Mouse (Mus musculus) CH12.LX (cell line): ENCODE measurements at regions not wholly inside any gene's neighbourhood (a gene's known extent, or its start where the extent isn't known, plus 50 kb on each side); places are given as distances from the start of the nearest gene placed in this dataset.

ENCODE experiments used
- DNase-seq: peaks from one replicate; pipeline ENCODE4 v3.0.0-alpha.2; 2013; ENCODE audit errors: extremely low read depth
- H3K27ac ChIP-seq: 2 replicates; pipeline ENCODE4 v1.5.1; 2012; ENCODE audit warnings: low read depth, mild to moderate bottlenecking, control low read depth, moderate library complexity; ENCODE audit not compliant: insufficient read depth
- H3K27me3 ChIP-seq: replicated peaks from 2 replicates; pipeline ENCODE3; 2012; ENCODE audit warnings: inconsistent platforms
- H3K36me3 ChIP-seq, 2 experiments: replicated peaks in 1 of 2; 2 replicates each; pipeline versions ENCODE3 to v1.6.1; 2012; ENCODE audit warnings: inconsistent platforms in 1 of 2, low read length in 1 of 2, mild to moderate bottlenecking in 1 of 2, mixed read lengths in 1 of 2, moderate library complexity in 1 of 2; ENCODE audit not compliant: control insufficient read depth in 1 of 2, insufficient read depth in 1 of 2
- H3K4me1 ChIP-seq, 2 experiments: 2 replicates each; pipeline ENCODE4 v1.6.1; 2012; ENCODE audit warnings: inconsistent platforms in 1 of 2, moderate library complexity in 1 of 2; ENCODE audit not compliant: insufficient read depth in 2 of 2, control insufficient read depth in 1 of 2
- H3K4me2 ChIP-seq: 2 replicates; pipeline ENCODE4 v1.6.1; 2012; ENCODE audit warnings: low read depth, mild to moderate bottlenecking, control low read depth; ENCODE audit not compliant: poor library complexity, insufficient read depth, severe bottlenecking
- H3K4me3 ChIP-seq, 3 experiments: fragments of 150-350 bp in 1 of 3; sonication (generic) in 1 of 3; replicated peaks in 1 of 3; 2 replicates each; pipeline versions ENCODE3 to v1.5.1; 2011 to 2012; ENCODE audit warnings: low read depth in 2 of 3, low read length in 2 of 3, mild to moderate bottlenecking in 2 of 3, moderate library complexity in 2 of 3, control low read depth in 1 of 3, improper control_type of control experiment in 1 of 3, inconsistent platforms in 1 of 3, mixed read lengths in 1 of 3; ENCODE audit not compliant: poor library complexity in 1 of 3
- H3K79me2 ChIP-seq: replicated peaks from 2 replicates; pipeline ENCODE4 v1.6.1; 2012; ENCODE audit warnings: mild to moderate bottlenecking, moderate library complexity; ENCODE audit not compliant: control insufficient read depth, poor library complexity, insufficient read depth, severe bottlenecking; ENCODE audit errors: extremely low read depth
- H3K9ac ChIP-seq: 2 replicates; pipeline ENCODE4 v1.6.1; 2012; ENCODE audit warnings: low read depth, mild to moderate bottlenecking, control low read depth, moderate library complexity; ENCODE audit not compliant: insufficient read depth
- H3K9me3 ChIP-seq: replicated peaks from 2 replicates; pipeline ENCODE3; 2012; ENCODE audit warnings: low read length, inconsistent platforms, mixed read lengths
- CHD2 ChIP-seq: IDR thresholded peaks from 2 replicates; pipeline ENCODE4 v1.6.1; 2011; ENCODE audit warnings: low read length, improper control_type of control experiment
- CTCF ChIP-seq, 2 experiments: IDR thresholded peaks in 1 of 2; conservative IDR thresholded peaks in 1 of 2; 2 replicates each; pipeline ENCODE4 v1.5.1; 2011 to 2012; ENCODE audit warnings: low read depth in 2 of 2, low read length in 2 of 2, improper control_type of control experiment in 1 of 2, inconsistent platforms in 1 of 2, mild to moderate bottlenecking in 1 of 2, moderate library complexity in 1 of 2
- EP300 ChIP-seq: IDR thresholded peaks from 2 replicates; pipeline ENCODE4 v1.6.1; 2011; ENCODE audit warnings: low read length, improper control_type of control experiment
- ETS1 ChIP-seq: conservative IDR thresholded peaks from 2 replicates; pipeline ENCODE4 v1.6.1; 2012; ENCODE audit warnings: low read depth, mild to moderate bottlenecking, inconsistent platforms, low read length, improper control_type of control experiment, moderate library complexity
- GABPA ChIP-seq: IDR thresholded peaks from 2 replicates; pipeline ENCODE4 v1.6.1; 2012; ENCODE audit warnings: low read depth, low read length, improper control_type of control experiment, inconsistent platforms; ENCODE audit not compliant: insufficient replicate concordance
- IRF4 ChIP-seq: IDR thresholded peaks from 2 replicates; pipeline ENCODE4 v1.6.1; 2014; ENCODE audit warnings: low read depth, mild to moderate bottlenecking, inconsistent platforms, low read length, improper control_type of control experiment
- JUN ChIP-seq: IDR thresholded peaks from 2 replicates; pipeline ENCODE4 v1.6.1; 2011; ENCODE audit warnings: low read depth, mild to moderate bottlenecking, low read length, improper control_type of control experiment, moderate library complexity; ENCODE audit not compliant: insufficient read depth
- MAX ChIP-seq: IDR thresholded peaks from 2 replicates; pipeline ENCODE4 v1.6.1; 2011; ENCODE audit warnings: low read length, improper control_type of control experiment
- MAZ ChIP-seq: IDR thresholded peaks from 2 replicates; pipeline ENCODE4 v1.6.1; 2012; ENCODE audit warnings: low read depth, mild to moderate bottlenecking, inconsistent platforms, low read length, improper control_type of control experiment, moderate library complexity
- MEF2A ChIP-seq: IDR thresholded peaks from 2 replicates; pipeline ENCODE4 v1.6.1; 2014; ENCODE audit warnings: low read depth, mild to moderate bottlenecking, inconsistent platforms, low read length, improper control_type of control experiment, borderline replicate concordance
- MXI1 ChIP-seq: IDR thresholded peaks from 2 replicates; pipeline ENCODE4 v1.6.1; 2011; ENCODE audit warnings: mild to moderate bottlenecking, low read depth, low read length, improper control_type of control experiment
- MYC ChIP-seq: IDR thresholded peaks from 2 replicates; pipeline ENCODE4 v1.6.1; 2011; ENCODE audit warnings: low read depth, mild to moderate bottlenecking, improper control_type of control experiment, low read length
- NRF1 ChIP-seq: IDR thresholded peaks from 2 replicates; pipeline ENCODE4 v1.6.1; 2014; ENCODE audit warnings: low read depth, mild to moderate bottlenecking, inconsistent platforms, low read length, improper control_type of control experiment, moderate library complexity
- POLR2AphosphoS2 ChIP-seq: IDR thresholded peaks from 2 replicates; pipeline ENCODE4 v1.6.1; 2011; ENCODE audit warnings: low read depth, low read length, improper control_type of control experiment
- SIN3A ChIP-seq: IDR thresholded peaks from 2 replicates; pipeline ENCODE4 v1.6.1; 2012; ENCODE audit warnings: low read length, improper control_type of control experiment, inconsistent platforms
- SMC3 ChIP-seq: IDR thresholded peaks from 2 replicates; pipeline ENCODE4 v1.6.1; 2011; ENCODE audit warnings: low read depth, low read length, improper control_type of control experiment
- TBP ChIP-seq: conservative IDR thresholded peaks from 2 replicates; pipeline ENCODE4 v1.6.1; 2011; ENCODE audit warnings: low read depth, low read length, improper control_type of control experiment
- UBTF ChIP-seq: IDR thresholded peaks from 2 replicates; pipeline ENCODE4 v1.6.1; 2012; ENCODE audit warnings: low read depth, mild to moderate bottlenecking, inconsistent platforms, low read length, improper control_type of control experiment, moderate library complexity
- USF1 ChIP-seq: IDR thresholded peaks from 2 replicates; pipeline ENCODE4 v1.6.1; 2014; ENCODE audit warnings: low read depth, mild to moderate bottlenecking, inconsistent platforms, low read length, improper control_type of control experiment
- ZC3H11A ChIP-seq: IDR thresholded peaks from 2 replicates; pipeline ENCODE4 v1.6.1; 2012; ENCODE audit warnings: low read depth, mild to moderate bottlenecking, inconsistent platforms, low read length, improper control_type of control experiment
- dilution Hi-C: fragments of 300-500 bp; cut with MboI; formaldehyde crosslinking; loops from 2 replicates; pipeline ENCODE4 v1.14.3; 2020; ENCODE audit warnings: low sequenced_read_pairs; ENCODE audit not compliant: extremely low pct_unique_long_range_greater_than_20kb, extremely low pct_ligation_motif_present
- in situ Hi-C: fragments of 300-500 bp; cut with MboI; formaldehyde crosslinking; loops from 3 replicates; pipeline ENCODE4 v1.14.3; 2019; ENCODE audit warnings: low sequenced_read_pairs, low pct_ligation_motif_present, low pct_unique_long_range_greater_than_20kb, mixed read lengths

- dilution Hi-C loops (no loop called here), in situ Hi-C loops (no loop called here)
- no peaks in the 10 kb centered on the region for H3K36me3 ChIP-seq
- DNase-seq = peak; percentile 3
- H3K27ac ChIP-seq = no peak overlapping the region
- H3K9ac ChIP-seq = no peak overlapping the region
- H3K79me2 ChIP-seq = no peaks in the 10 kb centered on the region
- no peak overlapping the region for H3K4me3 ChIP-seq
- H3K27me3 ChIP-seq = no peaks in the 10 kb centered on the region
- no peaks in the 10 kb centered on the region for H3K4me1 ChIP-seq
- H3K4me2 ChIP-seq = no peak overlapping the region
- H3K9me3 ChIP-seq = no peaks in the 10 kb centered on the region
- TF ChIP-seq SIN3A = no peak
- no peak for TF ChIP-seq TBP
- TF ChIP-seq, all 38 proteins: peak for 0
Observed at GRCm38 (mm10) chr13:34424921-34425320, 79.9 kb upstream of the Slc22a23 start.

- Histone ChIP-seq H3K9ac (no peak overlapping the region), H3K27me3 (no peaks in the 10 kb centered on the region), H3K9me3 (no peaks in the 10 kb centered on the region), H3K4me2 (no peak overlapping the region), H3K4me3 (no peak overlapping the region), H3K4me1 (no peaks in the 10 kb centered on the region), H3K36me3 (no peaks in the 10 kb centered on the region), H3K27ac (no peak overlapping the region), H3K79me2 (no peaks in the 10 kb centered on the region)
- no peak for DNase-seq
- in situ Hi-C loops = no loop called here
- TF ChIP-seq MAX = no peak
- no peak for TF ChIP-seq MXI1
- dilution Hi-C loops = no loop called here
Observed at GRCm38 (mm10) chr13:34421644-34422043, 76.7 kb upstream of the Slc22a23 start.

- no peak for DNase-seq
- TF ChIP-seq USF1 = no peak
- TF ChIP-seq MEF2A = no peak
- no peak for TF ChIP-seq EP300
- no peak for TF ChIP-seq GABPA
- TF ChIP-seq JUN = no peak
- TF ChIP-seq MAZ = no peak
- TF ChIP-seq ETS1 = no peak
- TF ChIP-seq SMC3 = no peak
- no peak for TF ChIP-seq UBTF
- no peak for TF ChIP-seq CTCF (conservative IDR thresholded peaks at IDR 0.05 in 1 of 2, IDR thresholded peaks at IDR 0.05 in 1 of 2; ENCODE audit: low read depth in 2 of 2, low read length in 2 of 2)
- no peak for TF ChIP-seq MYC
- TF ChIP-seq TBP = no peak
- no peak for TF ChIP-seq NRF1
- TF ChIP-seq IRF4 = no peak
- TF ChIP-seq CHD2 = no peak
- TF ChIP-seq ZC3H11A = no peak
- no peak for TF ChIP-seq POLR2AphosphoS2
- Histone ChIP-seq H3K27me3 (no peaks in the 10 kb centered on the region), H3K4me3 (no peak overlapping the region), H3K9ac (no peak overlapping the region), H3K4me1 (no peaks in the 10 kb centered on the region), H3K36me3 (no peaks in the 10 kb centered on the region), H3K79me2 (no peaks in the 10 kb centered on the region), H3K9me3 (no peaks in the 10 kb centered on the region), H3K27ac (no peak overlapping the region), H3K4me2 (no peak overlapping the region)
- dilution Hi-C loops (no loop called here), in situ Hi-C loops (no loop called here)
Observed at GRCm38 (mm10) chr13:34420341-34421156, 75.6 kb upstream of the Slc22a23 start.
